Mouse (Mus musculus) lung, adult 2 months (tissue): ENCODE results near the gene Lpxn. TPM values are rescaled to one million over a fixed set of nuclear protein-coding genes. Genes with fewer than 3 reads are reported as not detected.

Experiments used
- DNase-seq: peaks from one replicate; pipeline ENCODE4 v3.0.0; 2022
- H3K4me1 ChIP-seq: fragments of 200-500 bp; 2 replicates; pipeline ENCODE4 v1.6.1; 2011; ENCODE audit warnings: low read length; ENCODE audit not compliant: control insufficient read depth, insufficient read depth
- H3K4me3 ChIP-seq: fragments of 200-500 bp; replicated peaks from 2 replicates; pipeline ENCODE3; 2011; ENCODE audit warnings: low read depth, mild to moderate bottlenecking, control low read depth, low read length; ENCODE audit errors: extremely low read depth
- CTCF ChIP-seq: fragments of 200-500 bp; IDR thresholded peaks from 2 replicates; pipeline ENCODE4 v1.5.1; 2011; ENCODE audit warnings: mild to moderate bottlenecking, low read length, control low read depth; ENCODE audit not compliant: insufficient read depth
- POLR2A ChIP-seq: fragments of 200-500 bp; IDR thresholded peaks from 2 replicates; pipeline ENCODE4 v1.6.1; 2011; ENCODE audit warnings: low read depth, mild to moderate bottlenecking, control low read depth, low read length, borderline replicate concordance; ENCODE audit errors: extremely low read depth
- WGBS: fragments of 180-500 bp; shearing (Covaris S2); methylation state at CpG from one replicate; pipeline ENCODE4 v1.1.7; 2018; 5-methylcytosine and 5-hydroxymethylcytosine counted together
- polyA plus RNA-seq: library from polyadenylated mRNA; depleted of rRNA; stranded (reverse); fragments of >200 nt; gene quantifications from 2 replicates; pipeline ENCODE4 v1.2.3, GENCODE M21; 2012; rRNA removed

Gene Lpxn
- 3.8 and 6.1 TPM in 2 replicates for polyA plus RNA-seq

DNA sequence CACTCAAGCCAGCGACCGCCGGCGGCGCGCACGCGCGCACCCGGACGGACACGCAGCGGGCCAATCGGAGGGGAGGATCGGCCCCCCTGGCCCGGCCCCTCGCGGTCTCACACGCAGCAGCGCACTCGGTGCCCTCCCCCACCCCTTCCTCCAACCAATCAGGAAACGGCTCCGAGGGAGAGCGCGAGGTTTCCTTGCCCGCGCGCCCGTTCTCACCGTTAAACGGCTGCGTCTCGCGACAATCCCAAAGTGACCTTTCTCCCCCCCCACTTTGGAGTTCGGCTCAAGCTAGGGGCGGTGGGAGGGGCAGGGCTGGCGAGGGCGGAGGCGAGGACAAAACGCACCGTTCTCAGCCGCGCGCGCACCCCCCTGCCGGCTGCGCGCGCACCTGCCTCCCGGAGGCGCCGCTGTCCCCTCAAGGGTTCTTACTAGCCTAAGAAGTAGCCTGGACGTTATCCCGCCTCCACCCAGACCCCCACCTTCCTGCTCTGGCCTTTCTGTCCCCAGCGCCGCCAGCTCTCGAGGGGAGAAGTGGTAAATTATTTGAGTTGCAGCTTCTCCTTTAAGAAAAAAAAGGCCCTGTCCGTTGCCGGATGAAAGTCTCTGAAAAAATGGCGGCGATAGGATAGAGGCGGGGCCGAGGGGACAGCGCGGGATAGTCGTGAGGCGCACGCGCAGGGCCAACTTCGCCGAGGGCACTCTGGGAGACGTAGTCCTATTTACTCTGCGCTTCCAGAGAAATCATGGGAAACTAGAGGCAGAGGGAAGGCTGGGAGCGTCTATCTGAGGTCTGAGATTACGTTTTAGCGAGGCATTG lies at the start of gene Lpxn, which contains the start of gene Zfp91:
TSS of gene Lpxn (plus strand) at position 683 of the 817 bp plus-strand sequence.
TSS of gene Zfp91 (minus strand) at position 616 of the 817 bp plus-strand sequence.
- no peak for TF ChIP-seq CTCF
- TF ChIP-seq POLR2A: peak; percentile 65; the same call in 1 of the 2 replicates
- DNase-seq: peak; percentile 89
- under 1% methylated on average over 76 of the region's 76 CpGs for WGBS
- Histone ChIP-seq H3K4me1 (peaks cover 3% of the 10 kb centered on the region; the same call in 1 of the 2 replicates), H3K4me3 (peak within 1 kb of the TSS; percentile 93)

DNA sequence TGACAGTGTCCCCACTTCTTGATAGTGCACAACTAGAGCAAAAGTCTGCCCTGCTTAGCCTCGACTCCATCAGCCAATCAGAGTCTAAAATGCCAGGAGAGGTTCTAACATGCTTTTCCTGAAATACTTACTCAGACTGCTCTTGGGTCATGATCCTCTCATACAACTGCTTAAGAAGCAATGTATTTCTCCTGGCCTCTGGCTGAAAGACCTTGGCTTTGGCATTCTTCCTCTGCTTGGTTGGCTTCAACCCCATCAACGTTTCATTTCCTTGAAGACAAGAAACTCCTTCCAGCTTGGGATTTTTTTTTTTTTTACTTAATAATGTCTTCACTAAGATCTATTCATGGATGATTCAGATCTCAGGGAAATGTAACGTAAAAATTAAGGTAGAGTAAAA lies 39.7 kb upstream of the Lpxn start:
- 60% methylated on average over 3 of the region's 3 CpGs for WGBS
- H3K4me1 ChIP-seq: no peaks in the 10 kb centered on the region
- TF ChIP-seq POLR2A: no peak
- TF ChIP-seq CTCF: no peak
- H3K4me3 ChIP-seq: no peak overlapping the region
- no peak for DNase-seq

DNA sequence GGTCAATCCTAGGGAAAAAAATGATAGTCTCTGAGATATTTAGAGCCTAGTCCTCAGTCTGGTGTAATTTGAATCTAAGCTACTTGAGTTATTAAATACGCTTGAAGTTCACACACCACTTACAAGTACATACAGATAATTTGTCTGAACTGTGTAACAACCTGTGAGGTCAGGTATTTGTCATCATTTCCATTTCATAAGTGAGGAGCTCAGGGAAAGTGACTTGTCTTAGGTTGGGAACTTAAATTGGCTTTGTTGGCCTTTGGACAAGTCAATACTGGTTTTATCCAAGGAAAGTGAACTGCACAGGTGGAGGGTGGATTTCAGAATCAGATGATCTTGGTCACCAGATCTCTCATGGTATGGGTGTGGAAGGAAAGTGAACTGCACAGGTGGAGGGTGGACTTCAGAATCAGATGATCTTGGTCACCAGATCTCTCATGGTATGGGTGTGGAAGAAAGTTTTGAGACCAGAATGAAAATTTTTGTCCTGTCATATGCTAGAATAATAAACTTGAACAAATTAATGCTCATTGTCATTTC lies 37.0 kb upstream of the Lpxn start:
- WGBS: 85% methylated on average over 1 of the region's 1 CpGs
- DNase-seq: no peak
- Histone ChIP-seq H3K4me1 (no peaks in the 10 kb centered on the region), H3K4me3 (no peak overlapping the region)
- TF ChIP-seq POLR2A (no peak), CTCF (no peak)

GRCm38 (mm10) chr19:12759656-12760055 lies 36.3 kb upstream of the Lpxn start:
- Histone ChIP-seq H3K4me3 (no peak overlapping the region), H3K4me1 (no peaks in the 10 kb centered on the region)
- no peak for DNase-seq
- TF ChIP-seq CTCF (no peak), POLR2A (no peak)
- 61% methylated on average over 2 of the region's 2 CpGs for WGBS

DNA sequence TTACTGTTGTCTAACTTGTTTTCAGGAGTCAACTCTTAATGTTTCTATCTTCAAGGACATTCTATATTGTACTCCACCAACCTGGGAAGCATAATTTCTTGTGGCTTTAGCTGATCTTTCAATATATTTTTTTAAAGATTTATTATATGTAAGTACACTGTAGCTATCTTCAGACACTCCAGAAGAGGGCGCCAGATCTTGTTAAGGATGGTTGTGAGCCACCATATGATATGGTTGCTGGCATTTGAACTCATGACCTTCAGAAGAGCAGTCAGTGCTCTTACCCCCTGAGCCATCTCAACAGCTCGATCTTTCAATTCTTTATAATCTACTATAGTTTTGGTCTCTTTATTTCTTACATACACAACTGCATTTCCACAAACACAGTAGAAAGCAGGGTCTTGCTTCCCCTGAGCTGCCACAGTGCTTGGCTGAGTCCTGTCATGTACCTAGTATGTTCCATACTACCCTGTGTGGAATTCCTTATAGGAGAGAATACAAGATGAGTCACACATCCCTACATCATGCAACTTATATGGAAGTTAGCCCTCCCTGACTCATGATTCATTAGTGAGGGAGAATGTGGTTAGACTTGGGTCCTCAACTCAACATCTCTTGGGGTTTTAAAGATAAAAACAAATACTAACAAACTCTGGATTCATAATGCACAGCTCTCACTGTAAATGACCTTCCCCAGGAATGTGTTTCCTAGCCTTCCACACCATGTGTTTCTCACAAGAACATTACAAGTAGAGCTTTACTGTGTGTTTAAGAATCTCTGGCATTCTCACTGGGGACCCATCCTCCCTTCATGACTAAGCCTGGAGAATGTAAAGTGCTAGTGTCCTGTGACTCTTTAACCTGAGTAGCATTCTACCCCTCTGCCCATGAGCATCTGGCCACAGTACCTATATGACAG lies 33.5 kb upstream of the Lpxn start:
- H3K4me1 ChIP-seq: no peaks in the 10 kb centered on the region
- no peak overlapping the region for H3K4me3 ChIP-seq
- DNase-seq: no peak
- TF ChIP-seq POLR2A (no peak), CTCF (no peak)
- WGBS: 58% methylated on average over 2 of the region's 2 CpGs

DNA sequence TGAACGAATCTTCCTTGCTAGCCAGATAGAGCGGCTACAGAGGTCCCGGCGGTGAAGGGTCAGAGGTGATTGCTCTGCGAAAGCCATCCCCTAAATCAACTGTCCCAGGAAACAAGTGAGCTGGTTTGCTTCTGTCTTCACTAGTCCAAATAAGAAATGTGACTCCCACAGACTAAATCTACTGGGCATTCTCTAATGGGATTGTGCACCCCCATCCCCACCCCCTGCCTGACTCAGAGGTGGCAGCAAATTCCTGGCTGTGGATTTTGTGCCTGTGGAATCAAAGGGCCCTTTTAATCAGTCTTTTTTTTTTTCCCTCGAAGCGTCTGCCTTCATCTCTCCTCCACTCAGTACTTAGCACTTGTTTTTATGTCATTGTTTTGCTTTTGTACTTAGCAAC lies 30.7 kb upstream of the Lpxn start, which contains the start of gene Cntf:
TSS of gene Cntf (minus strand) at position 325 of the 400 bp plus-strand sequence.
- 72% methylated on average over 7 of the region's 7 CpGs for WGBS
- H3K4me1 ChIP-seq: no peaks in the 10 kb centered on the region
- H3K4me3 ChIP-seq: no peak within 1 kb of the TSS
- no peak for DNase-seq
- TF ChIP-seq POLR2A: no peak
- no peak for TF ChIP-seq CTCF

DNA sequence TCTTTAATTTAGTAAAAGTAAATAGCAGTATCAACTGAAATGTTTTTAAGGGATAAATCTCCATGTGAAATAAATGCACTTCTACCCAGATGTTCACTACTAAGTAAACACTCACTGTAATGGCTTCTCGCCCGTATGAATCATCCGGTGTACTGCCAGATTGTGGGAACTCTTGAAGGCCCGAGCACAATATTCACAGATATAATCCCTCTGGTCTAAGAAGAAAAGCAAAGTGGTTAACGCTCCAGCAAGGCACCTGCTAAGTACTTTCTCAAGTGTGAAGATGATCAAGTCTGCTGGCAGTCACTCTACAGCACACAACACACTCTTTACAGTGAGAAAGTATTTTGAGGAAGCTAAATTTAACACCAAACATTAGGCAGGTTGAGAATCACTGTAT lies 25.1 kb upstream of the Lpxn start:
- H3K4me3 ChIP-seq: no peak overlapping the region
- DNase-seq: no peak
- TF ChIP-seq POLR2A (no peak), CTCF (no peak)
- WGBS: 42% methylated on average over 5 of the region's 5 CpGs
- H3K4me1 ChIP-seq: no peaks in the 10 kb centered on the region; the same call in 1 of the 2 replicates

DNA sequence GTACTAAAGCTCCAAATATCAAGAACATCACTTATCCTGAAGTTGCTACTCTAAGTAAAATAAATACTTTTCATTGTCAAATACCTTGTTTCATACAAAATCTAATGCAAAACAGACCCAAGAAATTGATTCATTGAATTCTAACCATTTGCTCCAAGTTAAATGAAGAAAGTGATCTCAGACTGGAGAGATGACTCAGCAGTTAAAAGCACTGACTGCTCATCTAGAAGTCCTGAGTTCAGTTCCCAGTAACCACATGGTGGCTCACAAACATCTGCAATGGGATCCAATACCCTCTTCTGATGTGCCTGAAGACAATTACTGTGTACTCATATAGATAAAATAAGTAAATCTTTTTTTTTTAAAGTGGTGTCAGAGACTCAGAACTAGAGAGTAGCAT lies 15.6 kb upstream of the Lpxn start:
- DNase-seq: no peak
- Histone ChIP-seq H3K4me1 (no peaks in the 10 kb centered on the region; the same call in 1 of the 2 replicates), H3K4me3 (no peak overlapping the region)
- TF ChIP-seq POLR2A (no peak), CTCF (no peak)

- WGBS: 82% methylated on average over 2 of the region's 2 CpGs
- no peak for TF ChIP-seq CTCF
- TF ChIP-seq POLR2A: no peak
- no peak overlapping the region for H3K4me3 ChIP-seq
- no peak for DNase-seq
- no peaks in the 10 kb centered on the region; the same call in 1 of the 2 replicates for H3K4me1 ChIP-seq
Measured at GRCm38 (mm10) chr19:12786803-12787395, 9.1 kb upstream of the Lpxn start.
